Mouse (Mus musculus) lung, embryonic 16.5 days (tissue): Measurements from ENCODE around the gene Bad. TPM values are rescaled to one million over a fixed set of nuclear protein-coding genes. Genes with fewer than 3 reads are reported as not detected.

ENCODE experiments used
- ATAC-seq: fragments of 200-750 bp; cut with Nextera tagmentation; 2 replicates; pipeline ENCODE4 v1.8.0; 2017; ENCODE audit warnings: low read depth, mild to moderate bottlenecking, moderate library complexity
- H3K27ac ChIP-seq: fragments of 300-500 bp; sonication (generic); 2 replicates; pipeline ENCODE4 v1.5.1; 2014; ENCODE audit warnings: mild to moderate bottlenecking, control low read depth, low read length
- H3K27me3 ChIP-seq: fragments of 300-500 bp; sonication (generic); 2 replicates; pipeline ENCODE4 v1.6.1; 2014; ENCODE audit warnings: low read depth, low read length, mixed read lengths; ENCODE audit not compliant: control insufficient read depth, insufficient read depth
- H3K36me3 ChIP-seq: fragments of 300-500 bp; sonication (generic); 2 replicates; pipeline ENCODE4 v1.6.1; 2014; ENCODE audit warnings: low read length; ENCODE audit not compliant: control insufficient read depth, insufficient read depth
- H3K4me1 ChIP-seq: fragments of 300-500 bp; sonication (generic); replicated peaks from 2 replicates; pipeline ENCODE4 v1.6.1; 2014; ENCODE audit warnings: low read length, mixed read lengths; ENCODE audit not compliant: control insufficient read depth, insufficient read depth
- H3K4me2 ChIP-seq: fragments of 300-500 bp; sonication (generic); 2 replicates; pipeline ENCODE4 v1.6.1; 2014; ENCODE audit warnings: low read depth, low read length, control low read depth
- H3K4me3 ChIP-seq: fragments of 300-500 bp; sonication (generic); 2 replicates; pipeline ENCODE4 v1.5.1; 2014; ENCODE audit warnings: mild to moderate bottlenecking, low read length, control low read depth
- H3K9ac ChIP-seq: fragments of 300-500 bp; sonication (generic); 2 replicates; pipeline ENCODE4 v1.6.1; 2014; ENCODE audit warnings: low read length, control low read depth
- H3K9me3 ChIP-seq: fragments of 300-500 bp; sonication (generic); 2 replicates; pipeline ENCODE4 v1.6.1; 2016; ENCODE audit warnings: low read length; ENCODE audit not compliant: control insufficient read depth
- WGBS: fragments of 180-500 bp; shearing (Covaris S2); extraction: QIAGEN DNeasy Blood & Tissue Kit; methylation state at CpG from one replicate; pipeline ENCODE4 v1.1.7; 2014; 5-methylcytosine and 5-hydroxymethylcytosine counted together
- microRNA-seq: library from miRNA; unstranded; fragments of <30 nt; microRNA quantifications from one replicate; pipeline ENCODE4, GENCODE M21; 2016
- polyA plus RNA-seq: library from polyadenylated mRNA; unstranded; fragments of >200 nt; fragmentation: Nextera tagmentation; extraction: Ambion mirVana; gene quantifications from 2 replicates; pipeline ENCODE4 v1.2.1, GENCODE M21; 2015

The Bad gene
- polyA plus RNA-seq, 1 experiment from 2014 or later = 82.5 TPM

DNA sequence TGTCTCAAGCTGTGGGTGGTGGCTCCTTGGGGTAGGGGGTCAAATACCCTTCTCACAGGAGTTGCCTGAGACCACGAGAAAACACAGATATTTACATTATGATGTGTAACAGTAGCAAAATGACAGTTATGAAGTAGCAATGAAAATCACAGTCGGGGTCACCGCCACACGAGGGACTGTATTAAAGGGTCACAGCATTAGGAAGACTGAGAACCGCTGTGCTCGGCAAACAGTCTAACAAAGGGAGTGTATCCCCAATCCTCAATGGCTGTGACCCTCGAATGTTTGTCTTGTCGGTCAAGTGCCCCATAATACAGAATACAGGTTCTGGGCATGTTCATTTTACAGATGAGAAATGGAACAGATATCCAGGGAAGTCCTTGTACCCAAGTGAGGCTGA, 52.3 kb downstream of the Bad start:
- H3K27ac ChIP-seq = no peak overlapping the region
- H3K9me3 ChIP-seq = no peaks in the 10 kb centered on the region
- peaks cover 1% of the 10 kb centered on the region for H3K36me3 ChIP-seq
- H3K4me1 ChIP-seq = peaks cover 29% of the 10 kb centered on the region
- WGBS = 67% methylated on average over 8 of the region's 8 CpGs
- no peak overlapping the region for H3K4me2 ChIP-seq
- H3K9ac ChIP-seq = no peak overlapping the region
- no peak for ATAC-seq
- no peak overlapping the region for H3K4me3 ChIP-seq
- H3K27me3 ChIP-seq = no peaks in the 10 kb centered on the region

DNA sequence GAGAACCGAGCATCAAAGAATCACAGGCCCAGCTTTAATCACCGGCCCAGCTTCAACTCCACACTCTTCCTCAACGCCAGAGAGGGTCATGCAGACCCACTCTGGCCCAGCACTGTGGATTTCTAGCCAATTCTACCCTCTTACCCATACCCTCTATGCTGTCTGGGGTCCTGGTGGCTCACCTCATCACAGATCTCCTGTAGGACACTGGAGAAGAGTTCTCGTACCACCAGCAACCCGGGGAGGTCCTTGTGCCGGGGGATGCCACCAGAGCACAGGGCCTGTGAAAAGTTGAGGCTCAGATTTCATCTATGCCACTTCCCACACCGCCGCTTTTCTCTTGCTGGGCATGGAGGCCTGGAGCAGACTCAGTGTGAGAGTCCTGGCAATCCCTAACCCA, 52.8 kb downstream of the Bad start:
- Histone ChIP-seq H3K9me3 (no peaks in the 10 kb centered on the region), H3K4me1 (peaks cover 29% of the 10 kb centered on the region), H3K9ac (peak overlapping the region; percentile 82; the same call in 1 of the 2 replicates), H3K4me3 (no peak overlapping the region), H3K27ac (no peak overlapping the region), H3K36me3 (peaks cover 6% of the 10 kb centered on the region), H3K27me3 (no peaks in the 10 kb centered on the region), H3K4me2 (peak overlapping the region; percentile 80; the same call in 1 of the 2 replicates)
- 78% methylated on average over 8 of the region's 8 CpGs for WGBS
- ATAC-seq = no peak

DNA sequence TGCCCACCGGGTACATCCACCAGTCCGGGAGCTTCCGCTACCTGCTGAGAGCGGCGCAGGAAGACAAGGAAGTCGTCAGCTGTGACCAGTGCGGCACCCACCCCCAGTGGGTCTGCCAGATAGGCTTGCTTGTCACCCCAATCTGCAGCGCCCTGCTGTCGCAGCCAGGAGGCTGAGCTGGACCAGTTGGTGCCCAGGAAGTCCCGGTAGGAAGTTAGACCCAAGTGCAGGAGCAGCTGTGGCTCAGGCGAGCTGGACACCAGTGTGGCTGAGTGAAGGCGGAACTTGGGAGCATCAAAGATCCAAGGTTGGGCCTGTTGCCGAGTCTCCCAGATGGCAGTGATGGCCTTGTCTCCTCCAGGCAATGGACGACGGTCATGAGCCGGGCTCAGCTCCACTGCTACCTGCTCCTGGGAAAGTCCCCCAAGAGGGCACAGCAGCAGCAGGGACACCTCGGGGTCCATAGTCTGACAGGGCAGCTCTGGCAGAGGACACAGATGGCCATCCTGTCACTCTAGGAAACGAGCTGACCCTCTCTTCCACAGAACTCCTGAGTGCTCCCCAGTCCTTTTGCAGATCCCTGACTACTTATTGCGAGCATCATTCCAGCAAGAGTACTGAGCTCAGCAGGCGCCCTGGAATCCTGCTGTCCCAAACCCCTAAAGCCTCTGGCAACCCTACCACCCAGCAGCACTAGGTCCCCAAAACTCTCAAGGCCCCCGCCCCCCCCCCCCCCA, 53.8 kb downstream of the Bad start:
- Histone ChIP-seq H3K9me3 (no peaks in the 10 kb centered on the region), H3K4me1 (peaks cover 29% of the 10 kb centered on the region), H3K4me2 (peak overlapping the region; percentile 80), H3K27me3 (no peaks in the 10 kb centered on the region), H3K36me3 (peaks cover 11% of the 10 kb centered on the region), H3K9ac (peak overlapping the region; percentile 82), H3K4me3 (peak overlapping the region; percentile 73), H3K27ac (peak overlapping the region; percentile 41)
- 41% methylated on average over 21 of the region's 21 CpGs for WGBS
- ATAC-seq = no peak

DNA sequence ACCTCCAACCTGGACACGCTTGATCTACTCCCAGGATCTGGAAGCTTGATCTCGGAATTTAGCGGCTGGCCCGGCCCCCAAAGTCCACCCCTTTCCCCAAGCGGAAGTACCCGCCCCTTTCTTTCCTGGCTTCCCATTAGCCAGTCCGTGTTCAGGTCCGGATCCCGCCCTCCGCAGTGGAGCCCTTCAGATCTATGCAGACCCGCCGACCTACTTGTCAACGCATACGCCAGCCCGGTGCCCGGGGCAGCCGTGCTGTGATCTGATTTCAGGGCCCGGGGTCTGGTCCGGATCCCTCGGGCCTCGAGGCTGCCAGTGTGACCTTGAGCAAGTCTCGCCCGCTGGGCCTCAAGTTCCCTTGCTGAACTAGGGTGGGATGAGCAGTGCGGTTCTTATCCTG, 54.3 kb downstream of the Bad start, which contains the start of the genes Nudt22 and Trpt1:
TSS of gene Nudt22 (minus strand) at position 112 of the 400 bp plus-strand sequence.
TSS of gene Trpt1 (plus strand) at position 126 of the 400 bp plus-strand sequence.
- Histone ChIP-seq H3K36me3 (peaks cover 11% of the 10 kb centered on the region), H3K4me1 (peaks cover 29% of the 10 kb centered on the region), H3K9me3 (no peaks in the 10 kb centered on the region), H3K4me2 (peak within 1 kb of the TSS; percentile 80), H3K9ac (peak within 1 kb of the TSS; percentile 82), H3K27ac (peak within 1 kb of the TSS; percentile 81), H3K27me3 (no peaks in the 10 kb centered on the region), H3K4me3 (peak within 1 kb of the TSS; percentile 73)
- peak; percentile 81 for ATAC-seq
- under 1% methylated on average over 24 of the region's 24 CpGs for WGBS

DNA sequence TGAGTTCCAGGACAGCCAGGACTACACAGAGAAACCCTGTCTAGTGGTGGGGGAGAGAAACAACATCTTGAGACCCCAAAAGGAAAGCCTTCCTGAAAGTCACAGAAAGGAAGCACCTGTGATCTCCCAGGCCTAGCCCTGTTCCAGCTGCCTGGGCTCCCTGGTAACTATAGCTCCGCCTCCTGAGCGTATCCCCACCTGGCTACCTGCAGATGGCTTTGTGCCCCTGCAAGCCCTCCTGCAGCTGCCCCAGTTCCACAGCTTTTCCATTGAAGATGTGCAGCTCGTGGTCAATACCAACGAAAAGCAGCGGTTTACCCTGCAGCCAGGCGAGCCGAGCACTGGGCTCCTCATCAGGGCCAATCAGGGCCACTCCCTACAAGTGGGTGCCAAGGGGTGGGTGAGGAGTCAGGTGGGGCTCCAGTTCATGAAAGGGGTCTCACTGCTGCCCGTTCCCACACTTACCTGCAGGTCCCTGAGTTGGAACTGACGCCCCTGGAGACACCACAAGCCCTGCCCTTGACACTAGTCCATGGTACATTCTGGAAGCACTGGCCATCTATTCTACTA, 56.1 kb downstream of the Bad start:
- no peak for ATAC-seq
- H3K4me3 ChIP-seq = no peak overlapping the region
- no peaks in the 10 kb centered on the region for H3K27me3 ChIP-seq
- no peaks in the 10 kb centered on the region for H3K9me3 ChIP-seq
- H3K4me1 ChIP-seq = peaks cover 28% of the 10 kb centered on the region
- peaks cover 11% of the 10 kb centered on the region for H3K36me3 ChIP-seq
- no peak overlapping the region for H3K4me2 ChIP-seq
- H3K27ac ChIP-seq = no peak overlapping the region
- no peak overlapping the region for H3K9ac ChIP-seq
- 82% methylated on average over 9 of the region's 9 CpGs for WGBS

DNA sequence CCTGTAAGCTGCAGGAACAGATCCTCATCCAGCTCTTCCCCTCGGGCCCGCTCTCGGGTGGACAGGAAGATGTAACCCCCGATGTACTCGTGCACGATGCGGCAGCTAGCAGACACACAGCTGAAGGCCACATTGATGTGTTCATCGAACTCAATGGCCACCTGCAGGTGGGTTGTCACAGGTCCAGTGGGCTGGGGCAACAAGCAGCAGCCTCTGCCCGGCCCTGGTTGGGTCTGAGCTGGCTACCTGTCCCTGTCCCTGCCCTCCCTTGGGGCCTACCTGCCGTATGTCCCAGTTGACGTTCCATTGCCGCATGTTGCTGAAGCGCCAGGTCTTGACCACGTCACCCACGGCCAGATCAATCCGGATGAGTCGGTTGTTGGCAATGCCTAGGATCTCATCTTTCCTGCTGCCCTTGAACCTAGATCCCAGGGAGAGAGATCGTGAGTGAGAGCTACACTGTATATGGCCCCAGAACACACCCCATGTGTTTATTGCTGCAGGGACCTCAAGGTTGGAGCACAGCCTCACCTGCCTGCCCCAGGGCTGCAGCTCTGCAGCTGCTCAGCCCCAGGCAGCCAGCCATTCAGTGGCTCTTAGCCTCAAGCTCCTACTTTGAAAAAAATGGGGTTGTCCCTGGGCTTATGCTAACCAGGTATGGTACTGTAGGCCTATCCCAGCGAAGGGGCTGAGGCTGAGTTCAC, 57.9 kb downstream of the Bad start:
- Histone ChIP-seq H3K27ac (no peak overlapping the region), H3K27me3 (no peaks in the 10 kb centered on the region), H3K36me3 (peaks cover 11% of the 10 kb centered on the region), H3K4me2 (no peak overlapping the region), H3K4me1 (peaks cover 21% of the 10 kb centered on the region), H3K9ac (no peak overlapping the region), H3K9me3 (no peaks in the 10 kb centered on the region), H3K4me3 (no peak overlapping the region)
- ATAC-seq = no peak
- 89% methylated on average over 19 of the region's 19 CpGs for WGBS

Small RNA genes lying within 50 kb of the gene (microRNA-seq; reads per million reads assigned to microRNA genes)
- gene Mir6990 = not detected

Other genes with a start within 250 kb of the Bad start
- gene Rps6ka4, start 101.2 kb upstream of the Bad start, polyA plus RNA-seq = 39.1 and 41.5 TPM in 2 replicates
- gene Ccdc88b, start 83.7 kb upstream of the Bad start, polyA plus RNA-seq = 1.6 and 3.0 TPM in 2 replicates
- 136 and 137 TPM in 2 replicates for gene Trmt112, start 32.2 kb upstream of the Bad start, polyA plus RNA-seq
- gene Prdx5, start 31.8 kb upstream of the Bad start, polyA plus RNA-seq = 283 and 302 TPM in 2 replicates
- gene Esrra, start 20.0 kb upstream of the Bad start, polyA plus RNA-seq = 8.5 and 9.9 TPM in 2 replicates
- gene Catsperz, start 16.5 kb upstream of the Bad start, polyA plus RNA-seq = 2.5 TPM in 2 replicates
- 0.21 and 0.96 TPM in 2 replicates for gene Kcnk4, start 7.3 kb upstream of the Bad start, polyA plus RNA-seq
- gene Gpr137, start 619 bp downstream of the Bad start, polyA plus RNA-seq = 25.2 TPM in 2 replicates
- gene Ppp1r14b, start 33.1 kb downstream of the Bad start, polyA plus RNA-seq = 41.4 and 44.8 TPM in 2 replicates
- gene Plcb3, start 34.6 kb downstream of the Bad start, polyA plus RNA-seq = 49.1 and 49.8 TPM in 2 replicates
- 125 and 151 TPM in 2 replicates for gene Fkbp2, start 38.6 kb downstream of the Bad start, polyA plus RNA-seq
- 20.8 and 28.9 TPM in 2 replicates for gene Vegfb, start 45.8 kb downstream of the Bad start, polyA plus RNA-seq
- 26.4 and 30.3 TPM in 2 replicates for gene Dnajc4, start 50.7 kb downstream of the Bad start, polyA plus RNA-seq
- gene Nudt22, start 54.3 kb downstream of the Bad start, polyA plus RNA-seq = 22.6 and 23.7 TPM in 2 replicates
- 10.9 and 12.3 TPM in 2 replicates for gene Trpt1, start 54.3 kb downstream of the Bad start, polyA plus RNA-seq
- gene Fermt3, start 77.6 kb downstream of the Bad start, polyA plus RNA-seq = 11.1 and 15.6 TPM in 2 replicates
- 220 and 243 TPM in 2 replicates for gene Stip1, start 98.1 kb downstream of the Bad start, polyA plus RNA-seq
- gene Macrod1, start 114.9 kb downstream of the Bad start, polyA plus RNA-seq = 15.3 and 17.6 TPM in 2 replicates
- gene Flrt1, start 163.9 kb downstream of the Bad start, polyA plus RNA-seq = 0.99 and 1.1 TPM in 2 replicates